Mouse (Mus musculus): ENCODE measurements at regions not wholly inside any gene's neighbourhood (a gene's known extent, or its start where the extent isn't known, plus 50 kb on each side); places are given as distances from the start of the nearest gene placed in this dataset.

DNA sequence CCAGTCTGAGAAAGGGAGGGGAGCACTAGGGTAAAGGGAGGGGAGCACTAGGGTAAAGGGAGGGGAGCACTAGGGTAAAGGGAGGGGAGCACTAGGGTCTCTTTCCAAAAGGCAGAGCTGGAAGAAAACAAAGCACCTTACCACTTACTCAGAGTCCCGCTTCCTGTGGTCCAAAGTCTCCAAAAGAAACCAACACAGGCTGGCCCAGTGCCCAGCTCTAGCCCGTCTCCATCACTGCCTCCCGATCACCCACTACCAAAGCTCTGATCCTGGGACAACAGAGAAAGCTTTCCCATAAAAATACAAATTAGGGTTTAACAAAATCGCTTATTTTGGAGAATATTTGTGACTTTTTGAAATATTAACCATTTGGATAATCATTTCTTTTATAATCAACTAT lies 188.4 kb upstream of the Ppp2r2d start:
- Histone ChIP-seq H3K9me3 (ENCODE audit: low read length) (peaks cover 8% of the 10 kb centered on the region; the same call in 1 of the 2 replicates), H3K4me3 (replicated peaks; ENCODE audit: low read length) (no peak overlapping the region), H3K4me1 (replicated peaks; ENCODE audit: low read depth, low read length) (peaks cover 23% of the 10 kb centered on the region), H3K36me3 (ENCODE audit: insufficient read depth, low read length) (no peaks in the 10 kb centered on the region), H3K27me3 (ENCODE audit: insufficient read depth, low read length) (no peaks in the 10 kb centered on the region)
- TF ChIP-seq POU5F1 (IDR thresholded peaks at IDR 0.05; ENCODE audit: borderline replicate concordance, low read length), result no peak
- no peak for TF ChIP-seq CTCF (conservative IDR thresholded peaks at IDR 0.05; ENCODE audit: low read length)
- TF ChIP-seq NANOG (IDR thresholded peaks at IDR 0.05; ENCODE audit: borderline replicate concordance, low read length), result no peak

DNA sequence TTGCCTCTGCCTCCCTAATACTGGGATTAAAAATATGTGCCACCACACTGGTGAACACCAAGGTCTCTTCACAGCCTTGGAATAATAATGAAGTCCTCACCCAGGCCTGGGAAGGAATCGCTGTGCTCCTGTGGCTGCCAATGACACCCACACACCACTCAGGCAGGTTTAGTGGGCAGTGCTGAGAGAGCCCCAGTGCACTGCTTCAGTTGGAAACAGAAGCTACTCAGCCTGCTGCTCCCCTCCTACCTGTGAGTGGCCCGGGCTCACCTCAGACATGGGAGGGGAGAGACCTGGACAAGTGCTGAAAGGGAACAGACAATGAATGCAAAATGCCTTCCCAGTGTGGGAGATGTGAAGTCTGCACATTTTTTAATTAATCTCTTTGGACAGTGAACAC lies 188.8 kb upstream of the Ppp2r2d start:
- TF ChIP-seq POU5F1 (IDR thresholded peaks at IDR 0.05; ENCODE audit: borderline replicate concordance, low read length) (no peak), CTCF (conservative IDR thresholded peaks at IDR 0.05; ENCODE audit: low read length) (no peak), NANOG (IDR thresholded peaks at IDR 0.05; ENCODE audit: borderline replicate concordance, low read length) (no peak)
- H3K36me3 ChIP-seq (ENCODE audit: insufficient read depth, low read length), result no peaks in the 10 kb centered on the region
- H3K27me3 ChIP-seq (ENCODE audit: insufficient read depth, low read length), result no peaks in the 10 kb centered on the region
- peaks cover 13% of the 10 kb centered on the region; the same call in 1 of the 2 replicates for H3K9me3 ChIP-seq (ENCODE audit: low read length)
- H3K4me3 ChIP-seq (replicated peaks; ENCODE audit: low read length), result no peak overlapping the region
- H3K4me1 ChIP-seq (replicated peaks; ENCODE audit: low read depth, low read length), result peaks cover 23% of the 10 kb centered on the region

DNA sequence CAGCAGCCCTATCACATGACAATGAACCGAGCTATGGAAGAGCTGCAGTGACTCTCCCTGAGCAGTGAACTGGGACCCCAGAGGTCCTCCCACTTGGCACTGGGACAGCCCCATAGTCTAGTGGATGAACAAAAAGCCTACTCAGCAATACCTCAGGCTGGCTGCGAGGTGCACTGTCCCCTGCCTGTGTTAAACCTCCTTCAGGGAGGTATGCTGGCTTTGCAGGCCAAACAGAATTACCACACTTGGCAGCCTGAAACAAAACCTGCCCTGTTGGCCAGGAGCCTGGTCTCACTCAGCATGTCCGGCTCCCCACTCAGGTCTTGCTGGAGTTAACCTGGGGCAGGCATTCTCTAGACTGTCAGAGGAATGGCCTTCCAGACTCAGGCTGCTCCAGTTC lies 189.9 kb upstream of the Ppp2r2d start:
- peaks cover 23% of the 10 kb centered on the region for H3K4me1 ChIP-seq (replicated peaks; ENCODE audit: low read depth, low read length)
- H3K27me3 ChIP-seq (ENCODE audit: insufficient read depth, low read length), result no peaks in the 10 kb centered on the region
- peaks cover 21% of the 10 kb centered on the region; the same call in 1 of the 2 replicates for H3K9me3 ChIP-seq (ENCODE audit: low read length)
- TF ChIP-seq POU5F1 (IDR thresholded peaks at IDR 0.05; ENCODE audit: borderline replicate concordance, low read length) (no peak), CTCF (conservative IDR thresholded peaks at IDR 0.05; ENCODE audit: low read length) (no peak), NANOG (IDR thresholded peaks at IDR 0.05; ENCODE audit: borderline replicate concordance, low read length) (no peak)
- H3K4me3 ChIP-seq (replicated peaks; ENCODE audit: low read length), result no peak overlapping the region
- H3K36me3 ChIP-seq (ENCODE audit: insufficient read depth, low read length), result no peaks in the 10 kb centered on the region

DNA sequence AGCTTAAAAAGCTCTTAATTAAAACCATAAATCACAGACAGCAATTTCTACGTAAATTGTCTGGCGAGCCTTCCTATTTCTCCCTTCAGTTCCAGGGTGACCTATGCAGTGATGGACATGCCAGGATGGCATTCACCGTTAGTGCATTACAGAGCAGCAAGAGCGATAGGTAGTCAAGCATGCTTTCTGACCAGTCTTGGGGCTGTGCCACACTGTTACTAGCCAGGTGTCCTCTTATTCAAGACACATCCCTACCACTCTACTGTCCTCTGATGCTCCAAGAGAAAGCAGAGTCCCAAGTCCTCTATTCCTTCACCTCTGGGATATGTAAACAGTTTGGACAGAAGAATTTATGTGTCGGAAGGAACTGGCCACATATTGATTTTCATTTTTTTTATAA lies 194.9 kb upstream of the Ppp2r2d start:
- Histone ChIP-seq H3K4me1 (replicated peaks; ENCODE audit: low read depth, low read length) (peaks cover 9% of the 10 kb centered on the region), H3K4me3 (replicated peaks; ENCODE audit: low read length) (no peak overlapping the region), H3K9me3 (ENCODE audit: low read length) (peaks cover 37% of the 10 kb centered on the region; the same call in 1 of the 2 replicates), H3K36me3 (ENCODE audit: insufficient read depth, low read length) (no peaks in the 10 kb centered on the region), H3K27me3 (ENCODE audit: insufficient read depth, low read length) (no peaks in the 10 kb centered on the region)
- TF ChIP-seq CTCF (conservative IDR thresholded peaks at IDR 0.05; ENCODE audit: low read length) (no peak), POU5F1 (IDR thresholded peaks at IDR 0.05; ENCODE audit: borderline replicate concordance, low read length) (no peak), NANOG (IDR thresholded peaks at IDR 0.05; ENCODE audit: borderline replicate concordance, low read length) (no peak)

DNA sequence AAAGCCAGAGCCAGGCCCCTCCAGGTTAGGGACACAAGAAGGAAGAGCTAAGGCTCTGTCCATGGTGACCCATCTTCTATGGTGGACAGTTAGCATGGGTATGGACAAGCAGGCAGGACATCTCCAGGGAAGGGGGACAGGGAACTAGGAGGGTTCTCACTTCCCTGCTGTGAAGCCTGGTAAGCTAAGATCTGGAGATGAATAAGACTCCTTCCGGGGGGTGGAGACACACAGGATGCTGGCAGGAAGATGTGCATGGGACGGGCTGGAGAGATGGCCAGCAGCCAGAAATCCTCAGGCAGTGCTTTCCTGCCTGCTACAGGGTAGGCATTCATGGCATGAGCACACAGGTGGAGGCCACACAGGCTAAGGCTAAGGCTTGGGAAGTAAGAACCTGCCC lies 198.2 kb upstream of the Ppp2r2d start:
- H3K36me3 ChIP-seq (ENCODE audit: insufficient read depth, low read length), result no peaks in the 10 kb centered on the region
- H3K4me1 ChIP-seq (replicated peaks; ENCODE audit: low read depth, low read length), result no peaks in the 10 kb centered on the region
- no peak overlapping the region for H3K4me3 ChIP-seq (replicated peaks; ENCODE audit: low read length)
- H3K9me3 ChIP-seq (ENCODE audit: low read length), result peaks cover 30% of the 10 kb centered on the region; the same call in 1 of the 2 replicates
- TF ChIP-seq POU5F1 (IDR thresholded peaks at IDR 0.05; ENCODE audit: borderline replicate concordance, low read length), result no peak
- no peak for TF ChIP-seq CTCF (conservative IDR thresholded peaks at IDR 0.05; ENCODE audit: low read length)
- no peak for TF ChIP-seq NANOG (IDR thresholded peaks at IDR 0.05; ENCODE audit: borderline replicate concordance, low read length)
- H3K27me3 ChIP-seq (ENCODE audit: insufficient read depth, low read length), result no peaks in the 10 kb centered on the region

DNA sequence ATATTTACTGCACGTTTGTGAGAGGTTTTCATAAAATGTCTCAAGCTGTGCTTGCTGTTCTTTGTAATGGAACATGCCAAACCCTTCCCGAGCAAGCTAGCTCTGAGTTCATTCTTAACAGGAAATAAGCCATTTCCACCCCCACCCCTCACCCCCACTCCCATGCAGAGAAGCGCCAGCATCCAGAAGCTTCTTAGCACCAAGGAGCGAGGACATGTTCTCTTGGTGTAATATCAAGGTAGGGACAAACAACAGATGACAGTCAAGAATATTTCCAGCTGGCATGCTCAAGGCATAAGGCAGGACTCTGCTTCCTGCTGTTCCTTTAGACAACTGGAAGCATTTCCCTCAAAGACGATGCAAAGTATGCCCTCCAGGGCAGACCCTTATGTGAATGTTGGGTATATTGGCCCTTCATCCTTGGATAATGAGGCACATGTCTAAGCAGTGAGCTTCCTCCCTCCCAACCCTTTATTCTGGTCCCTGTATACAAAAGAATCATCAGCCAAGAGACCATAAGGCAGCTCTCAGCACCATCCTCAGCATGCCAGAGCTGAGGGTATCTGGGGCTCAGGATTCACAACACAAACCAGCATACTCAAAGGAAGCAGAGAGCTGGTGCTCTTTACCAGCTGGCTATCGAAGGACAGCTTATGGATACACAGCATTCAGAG lies 205.2 kb upstream of the Ppp2r2d start:
- Histone ChIP-seq H3K4me1 (replicated peaks; ENCODE audit: low read depth, low read length) (no peaks in the 10 kb centered on the region), H3K27me3 (ENCODE audit: insufficient read depth, low read length) (no peaks in the 10 kb centered on the region), H3K36me3 (ENCODE audit: insufficient read depth, low read length) (no peaks in the 10 kb centered on the region), H3K4me3 (replicated peaks; ENCODE audit: low read length) (no peak overlapping the region), H3K9me3 (ENCODE audit: low read length) (peaks cover 23% of the 10 kb centered on the region)
- TF ChIP-seq CTCF (conservative IDR thresholded peaks at IDR 0.05; ENCODE audit: low read length), result no peak
- TF ChIP-seq NANOG (IDR thresholded peaks at IDR 0.05; ENCODE audit: borderline replicate concordance, low read length), result no peak
- no peak for TF ChIP-seq POU5F1 (IDR thresholded peaks at IDR 0.05; ENCODE audit: borderline replicate concordance, low read length)

DNA sequence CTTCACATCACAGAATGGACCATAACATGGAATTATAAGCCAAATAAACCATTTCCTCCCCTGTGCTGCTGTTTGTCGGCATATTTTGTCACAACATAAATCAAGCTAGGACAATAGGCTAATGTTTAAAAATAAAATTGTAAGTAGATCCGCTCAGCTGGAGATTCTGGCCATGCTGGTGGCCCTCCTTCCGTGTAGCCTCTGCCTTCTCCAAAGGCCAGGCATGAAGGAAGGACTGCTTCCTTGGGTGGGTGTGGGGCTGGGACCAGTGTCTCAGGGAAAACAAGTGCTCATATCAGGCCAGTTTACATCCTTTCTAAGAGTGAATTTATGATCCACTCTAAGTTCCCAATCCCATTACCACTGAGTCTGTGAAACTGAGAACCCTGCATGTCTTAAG lies 206.3 kb upstream of the Ppp2r2d start:
- Histone ChIP-seq H3K27me3 (ENCODE audit: insufficient read depth, low read length) (no peaks in the 10 kb centered on the region), H3K4me1 (replicated peaks; ENCODE audit: low read depth, low read length) (no peaks in the 10 kb centered on the region), H3K36me3 (ENCODE audit: insufficient read depth, low read length) (no peaks in the 10 kb centered on the region), H3K4me3 (replicated peaks; ENCODE audit: low read length) (no peak overlapping the region), H3K9me3 (ENCODE audit: low read length) (peaks cover 23% of the 10 kb centered on the region)
- TF ChIP-seq POU5F1 (IDR thresholded peaks at IDR 0.05; ENCODE audit: borderline replicate concordance, low read length) (no peak), CTCF (conservative IDR thresholded peaks at IDR 0.05; ENCODE audit: low read length) (no peak), NANOG (IDR thresholded peaks at IDR 0.05; ENCODE audit: borderline replicate concordance, low read length) (no peak)

DNA sequence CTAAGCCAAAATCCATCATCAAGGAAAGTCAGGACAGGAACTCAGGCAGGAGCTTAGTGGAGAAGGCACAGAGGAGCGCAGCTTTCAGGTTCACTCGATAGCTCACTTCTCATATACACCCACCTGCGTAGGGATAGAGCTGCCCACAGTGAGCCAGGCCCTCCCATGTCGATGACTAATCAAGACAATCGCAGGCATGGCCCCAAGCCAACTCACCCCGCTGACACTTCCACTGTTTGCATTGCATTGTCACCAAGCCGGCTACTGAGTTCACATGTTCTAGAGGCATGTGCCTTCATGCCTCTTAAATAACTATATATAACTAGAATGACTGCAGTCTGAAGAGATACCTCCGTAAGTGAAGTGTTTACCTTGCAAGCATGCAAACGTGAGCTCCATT lies 219.8 kb upstream of the Ppp2r2d start:
- H3K9me3 ChIP-seq (ENCODE audit: low read length), result peaks cover under 1% of the 10 kb centered on the region; the same call in 1 of the 2 replicates
- H3K4me3 ChIP-seq (replicated peaks; ENCODE audit: low read length), result no peak overlapping the region
- H3K4me1 ChIP-seq (replicated peaks; ENCODE audit: low read depth, low read length), result no peaks in the 10 kb centered on the region
- H3K36me3 ChIP-seq (ENCODE audit: insufficient read depth, low read length), result no peaks in the 10 kb centered on the region
- no peak for TF ChIP-seq NANOG (IDR thresholded peaks at IDR 0.05; ENCODE audit: borderline replicate concordance, low read length)
- TF ChIP-seq CTCF (conservative IDR thresholded peaks at IDR 0.05; ENCODE audit: low read length), result no peak
- no peaks in the 10 kb centered on the region for H3K27me3 ChIP-seq (ENCODE audit: insufficient read depth, low read length)
